Mouse (Mus musculus): ENCODE data around the gene Hmgb1. TPM values are rescaled to one million over a fixed set of nuclear protein-coding genes. Genes with fewer than 3 reads are reported as not detected.

Gene Hmgb1
- polyA plus RNA-seq (2015; fragmentation: Nextera tagmentation; extraction: Ambion mirVana), result 1,034 and 1,068 TPM in 2 replicates

DNA sequence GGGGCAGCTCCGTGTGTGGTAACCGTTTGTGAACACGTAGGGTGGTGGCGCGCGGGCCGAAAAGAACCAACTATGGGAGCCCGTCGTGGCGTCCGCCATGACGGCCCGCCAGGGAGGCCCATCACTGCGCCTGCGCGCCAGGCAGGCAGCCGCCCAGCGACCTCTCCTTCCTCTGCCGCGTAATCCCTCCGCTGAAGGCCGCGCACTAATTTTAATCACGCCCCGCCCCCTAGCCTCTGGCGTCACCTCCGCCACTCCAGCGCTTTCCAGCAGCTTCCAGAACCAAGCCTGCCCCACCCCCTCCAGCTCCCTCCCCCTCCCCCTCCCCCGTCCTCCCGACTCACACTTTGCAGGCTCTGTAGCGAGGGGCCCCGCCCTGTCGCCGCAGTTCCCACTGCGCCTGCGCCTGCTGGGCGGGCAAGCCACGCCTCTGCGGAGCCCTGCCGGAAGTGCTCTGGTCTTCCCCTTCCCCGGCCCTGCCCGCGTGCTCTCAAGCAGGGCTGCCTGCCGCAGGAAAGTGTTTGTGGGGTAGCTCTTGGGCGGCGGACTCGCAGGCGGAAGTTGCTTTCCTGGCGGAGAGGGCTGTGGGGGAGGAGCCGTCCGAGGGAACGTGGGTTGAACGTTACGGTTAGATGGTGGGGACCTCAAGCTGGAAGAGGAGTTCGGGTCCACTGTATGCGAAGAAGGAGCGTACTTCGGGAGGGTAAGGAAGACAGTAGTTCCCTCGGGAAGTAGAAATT lies at the start of gene Hmgb1, which contains the start of gene Uspl1:
Gene Hmgb1, minus strand, starts transcription at position 386 of the 740 bp plus-strand sequence.
Gene Uspl1, plus strand, starts transcription at position 247 of the 740 bp plus-strand sequence.
- under 1% methylated on average over 58 of the region's 59 CpGs for WGBS
- ATAC-seq (ENCODE audit: insufficient number of reproducible peaks, low FRiP score, low TSS enrichment, low read depth), result peak; percentile 98
- peaks cover 14% of the 10 kb centered on the region for H3K4me1 ChIP-seq
- H3K4me2 ChIP-seq (replicated peaks), result peak within 1 kb of the TSS; percentile 66
- H3K36me3 ChIP-seq, result peaks cover 5% of the 10 kb centered on the region
- H3K9me3 ChIP-seq (replicated peaks), result no peaks in the 10 kb centered on the region
- peak within 1 kb of the TSS; percentile 80 for H3K9ac ChIP-seq
- H3K27me3 ChIP-seq, result no peaks in the 10 kb centered on the region
- peak within 1 kb of the TSS; percentile 71 for H3K4me3 ChIP-seq (replicated peaks)
- peak within 1 kb of the TSS; percentile 99 for H3K27ac ChIP-seq (replicated peaks)

DNA sequence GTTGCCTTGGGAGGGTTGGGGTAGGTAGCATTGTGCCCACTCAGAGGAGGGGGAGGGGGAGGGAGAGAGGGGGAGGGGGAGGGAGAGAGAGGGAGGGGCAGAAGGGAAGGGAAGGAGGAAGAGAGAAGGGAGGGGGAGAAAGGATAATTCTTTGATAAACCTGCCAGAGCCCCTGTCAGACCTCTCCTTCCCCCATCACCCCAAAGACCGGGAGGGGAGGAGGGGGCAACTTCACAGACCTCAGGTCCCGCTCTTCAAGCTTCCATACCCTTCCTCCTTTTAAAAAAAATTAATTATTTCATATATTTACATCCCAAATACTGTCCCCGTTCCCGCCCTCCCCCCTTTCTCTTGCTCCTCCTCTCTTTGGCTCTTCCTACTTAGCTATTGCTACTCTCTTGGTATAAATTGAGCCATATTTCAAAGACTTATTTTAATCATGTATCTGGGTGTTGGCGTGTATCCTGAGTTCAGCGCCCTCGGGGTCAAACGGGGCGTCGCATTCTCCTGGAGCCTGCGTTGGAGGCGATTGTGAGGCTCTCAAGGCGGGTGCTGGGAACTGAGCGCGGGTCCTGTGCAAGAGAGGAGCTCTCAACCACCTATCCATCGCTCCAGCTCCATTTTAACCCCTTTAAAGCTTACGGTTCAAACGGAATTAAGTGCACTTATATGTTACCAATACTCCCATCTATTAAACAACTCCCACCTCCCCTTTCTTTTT lies 45.5 kb upstream of the Hmgb1 start:
- Histone ChIP-seq H3K27me3 (no peaks in the 10 kb centered on the region), H3K27ac (replicated peaks) (peak overlapping the region; percentile 92), H3K9me3 (replicated peaks) (no peaks in the 10 kb centered on the region), H3K9ac (no peak overlapping the region), H3K4me2 (replicated peaks) (peak overlapping the region; percentile 52), H3K4me3 (replicated peaks) (peak overlapping the region; percentile 55), H3K36me3 (no peaks in the 10 kb centered on the region), H3K4me1 (peaks cover 9% of the 10 kb centered on the region)
- no peak for ATAC-seq (ENCODE audit: insufficient number of reproducible peaks, low FRiP score, low TSS enrichment, low read depth)
- 68% methylated on average over 18 of the region's 18 CpGs for WGBS

DNA sequence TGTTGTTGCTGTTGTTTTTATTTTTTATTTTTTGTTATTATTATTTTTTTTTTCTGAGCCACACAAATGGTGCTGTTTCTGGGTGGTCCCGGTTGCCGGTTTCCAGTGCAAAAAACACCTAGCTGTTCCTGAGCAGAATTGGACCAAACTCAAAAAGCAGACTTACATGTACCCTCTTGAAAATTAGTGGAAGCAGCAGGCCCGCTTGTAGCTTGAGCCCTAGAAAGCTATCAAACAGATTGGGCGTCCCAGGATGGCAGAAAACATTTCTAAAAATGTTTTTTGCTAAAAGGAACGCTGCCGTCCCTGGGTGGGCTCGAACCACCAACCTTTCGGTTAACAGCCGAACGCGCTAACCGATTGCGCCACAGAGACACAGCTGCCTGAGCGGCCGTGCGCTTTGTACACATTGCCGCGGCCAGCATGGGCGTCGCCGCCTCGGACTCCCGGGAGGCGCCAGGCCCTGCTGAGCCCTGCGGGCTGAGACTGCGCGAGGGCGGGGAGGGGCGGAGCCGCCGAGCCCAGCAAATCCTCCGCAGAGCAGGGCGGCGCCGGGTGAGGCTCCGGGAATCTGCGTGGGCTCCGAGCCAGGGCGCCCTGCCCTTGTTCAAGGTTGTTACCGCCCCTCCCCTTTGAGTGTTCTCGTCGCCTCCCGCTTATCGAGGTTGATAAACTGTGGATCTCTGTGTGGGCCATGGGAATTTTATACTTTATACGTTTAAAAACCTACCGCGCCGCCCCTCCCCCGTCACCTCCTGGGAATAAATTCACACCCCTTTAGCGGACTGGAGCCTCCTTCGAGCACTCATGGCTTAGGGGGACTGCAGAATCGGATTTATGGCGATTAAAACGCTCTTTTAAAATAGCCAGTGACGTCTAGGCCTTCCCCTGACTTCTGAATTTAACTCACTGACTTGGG lies 44.7 kb upstream of the Hmgb1 start:
- ATAC-seq (ENCODE audit: insufficient number of reproducible peaks, low FRiP score, low TSS enrichment, low read depth), result peak; percentile 99
- WGBS, result 2% methylated on average over 55 of the region's 55 CpGs
- H3K27me3 ChIP-seq, result no peaks in the 10 kb centered on the region

DNA sequence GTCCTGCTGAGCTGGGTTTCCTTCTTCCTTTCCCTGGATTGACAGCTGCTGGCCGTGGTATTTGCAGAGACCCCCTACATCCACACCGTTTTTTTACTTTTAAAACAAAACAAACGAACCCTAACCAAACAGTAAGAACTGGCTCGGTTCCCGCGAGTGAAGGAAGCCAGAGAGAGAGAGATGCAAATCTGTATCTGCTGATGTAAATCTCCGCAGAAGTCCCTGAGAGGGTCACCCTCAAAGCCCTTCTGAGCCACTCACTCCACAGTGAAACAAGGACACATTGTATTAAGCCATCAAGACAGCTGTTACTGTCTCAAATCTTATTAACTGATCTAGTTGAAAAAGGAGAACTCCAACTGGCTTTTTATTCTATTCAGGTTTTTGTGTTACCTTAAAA lies 40.4 kb upstream of the Hmgb1 start:
- Histone ChIP-seq H3K4me3 (replicated peaks) (no peak overlapping the region), H3K4me1 (peaks cover 12% of the 10 kb centered on the region), H3K9ac (no peak overlapping the region), H3K9me3 (replicated peaks) (no peaks in the 10 kb centered on the region), H3K4me2 (replicated peaks) (peak overlapping the region; percentile 10; the same call in 1 of the 2 replicates), H3K36me3 (no peaks in the 10 kb centered on the region), H3K27ac (replicated peaks) (no peak overlapping the region), H3K27me3 (no peaks in the 10 kb centered on the region)
- 14% methylated on average over 7 of the region's 7 CpGs for WGBS
- ATAC-seq (ENCODE audit: insufficient number of reproducible peaks, low FRiP score, low TSS enrichment, low read depth), result no peak

More for the DNA sequence above, 44.7 kb upstream of the Hmgb1 start:
- Histone ChIP-seq H3K4me1 (peaks cover 12% of the 10 kb centered on the region), H3K36me3 (no peaks in the 10 kb centered on the region), H3K4me2 (replicated peaks) (peak overlapping the region; percentile 52), H3K9ac (peak overlapping the region; percentile 48), H3K4me3 (replicated peaks) (peak overlapping the region; percentile 55), H3K27ac (replicated peaks) (peak overlapping the region; percentile 92), H3K9me3 (replicated peaks) (no peaks in the 10 kb centered on the region)

DNA sequence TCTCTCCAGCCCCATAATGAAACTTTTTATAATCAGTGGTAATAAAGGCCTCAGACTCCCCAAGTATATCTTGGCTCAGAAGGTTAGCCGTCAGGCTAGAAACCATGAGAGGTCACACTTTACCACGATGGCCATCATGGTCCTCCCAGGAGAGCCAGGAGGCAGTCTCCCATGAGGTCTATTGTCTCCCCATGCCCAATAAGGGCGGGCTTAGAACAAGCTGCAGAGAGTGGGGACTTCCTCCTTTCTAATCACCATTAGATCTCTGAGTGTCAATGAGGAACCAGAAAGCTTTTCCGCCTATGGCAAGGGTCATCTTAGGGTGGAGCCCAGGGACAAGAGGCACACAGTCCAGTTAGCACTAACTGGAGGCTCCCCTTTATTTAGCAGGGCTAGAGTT lies 37.1 kb upstream of the Hmgb1 start:
- Histone ChIP-seq H3K4me2 (replicated peaks) (no peak overlapping the region), H3K9ac (no peak overlapping the region), H3K36me3 (peaks cover 6% of the 10 kb centered on the region), H3K27me3 (no peaks in the 10 kb centered on the region), H3K4me3 (replicated peaks) (no peak overlapping the region), H3K4me1 (peaks cover 12% of the 10 kb centered on the region), H3K9me3 (replicated peaks) (no peaks in the 10 kb centered on the region), H3K27ac (replicated peaks) (no peak overlapping the region)
- WGBS, result 85% methylated on average over 4 of the region's 4 CpGs
- ATAC-seq (ENCODE audit: insufficient number of reproducible peaks, low FRiP score, low TSS enrichment, low read depth), result no peak

DNA sequence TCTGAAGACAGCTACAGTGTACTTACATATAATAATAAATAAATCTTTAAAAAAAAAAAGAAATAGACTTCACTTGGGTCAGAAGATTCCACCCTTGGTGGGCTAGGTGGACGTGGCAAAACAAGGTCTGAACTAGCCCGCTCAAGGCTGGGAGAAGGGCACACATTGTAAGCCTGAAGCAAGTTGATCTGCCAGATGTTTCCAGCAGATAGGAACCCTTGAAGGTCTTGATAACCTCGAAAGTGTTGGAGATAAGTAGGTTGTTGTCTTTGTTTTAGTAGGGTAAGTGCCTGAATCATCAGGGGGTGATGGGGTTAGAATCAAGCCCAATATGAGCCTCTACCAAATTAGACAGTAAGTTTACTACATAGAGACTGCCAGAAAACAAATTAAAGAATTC lies 35.2 kb upstream of the Hmgb1 start:
- 0 out of 2 replicates have a peak, but pooled peaks cover 3% of the 10 kb centered on the region for H3K4me1 ChIP-seq
- no peaks in the 10 kb centered on the region for H3K27me3 ChIP-seq
- no peak overlapping the region for H3K4me3 ChIP-seq (replicated peaks)
- ATAC-seq (ENCODE audit: insufficient number of reproducible peaks, low FRiP score, low TSS enrichment, low read depth), result no peak
- H3K4me2 ChIP-seq (replicated peaks), result no peak overlapping the region
- H3K9me3 ChIP-seq (replicated peaks), result no peaks in the 10 kb centered on the region
- H3K27ac ChIP-seq (replicated peaks), result no peak overlapping the region
- no peak overlapping the region for H3K9ac ChIP-seq
- 80% methylated on average over 3 of the region's 3 CpGs for WGBS
- peaks cover 24% of the 10 kb centered on the region for H3K36me3 ChIP-seq

DNA sequence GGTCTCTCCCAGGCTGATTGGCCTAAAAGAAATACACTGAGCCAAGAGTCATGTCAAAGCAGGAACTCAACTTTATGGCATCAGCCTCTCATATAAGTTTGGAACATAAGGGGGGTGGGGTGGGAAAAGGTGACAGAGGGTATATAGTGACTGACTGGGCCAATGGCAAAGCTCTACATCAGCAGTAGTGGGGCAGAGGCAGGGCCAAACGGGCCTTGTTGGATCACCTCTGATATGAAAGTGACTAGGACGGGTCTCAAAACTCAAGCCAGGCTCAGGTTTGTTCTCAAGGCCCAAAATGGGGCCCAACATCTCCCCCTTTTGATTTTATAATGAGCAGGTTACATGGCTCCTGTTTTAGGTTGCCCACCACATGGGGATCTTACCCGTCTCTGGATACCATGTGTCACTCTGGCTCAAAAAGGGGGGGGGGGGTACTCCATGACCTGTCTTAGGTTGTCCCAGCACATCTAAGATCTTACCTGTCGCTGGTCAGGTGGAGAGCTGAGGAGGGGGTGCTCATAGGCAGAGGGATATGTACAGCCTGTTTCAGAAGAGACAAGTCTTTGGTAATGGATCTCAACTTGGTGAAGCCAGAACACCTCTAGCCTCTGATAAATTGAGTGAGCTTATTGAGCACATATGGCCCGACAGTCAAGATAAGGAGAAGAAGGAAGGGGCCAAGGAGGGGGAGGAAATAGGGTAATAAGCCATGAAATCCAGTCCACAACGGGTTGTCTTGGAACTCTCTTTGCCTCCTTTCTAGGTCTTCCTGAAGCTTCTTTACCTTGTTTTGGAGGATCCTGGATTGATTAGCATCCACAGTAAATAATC lies 33.5 kb upstream of the Hmgb1 start:
- no peak overlapping the region for H3K4me3 ChIP-seq (replicated peaks)
- H3K27ac ChIP-seq (replicated peaks), result no peak overlapping the region
- no peak overlapping the region for H3K4me2 ChIP-seq (replicated peaks)
- WGBS, result 76% methylated on average over 6 of the region's 6 CpGs
- H3K4me1 ChIP-seq, result no peaks in the 10 kb centered on the region
- no peaks in the 10 kb centered on the region for H3K27me3 ChIP-seq
- H3K36me3 ChIP-seq, result peaks cover 41% of the 10 kb centered on the region
- 0 out of 2 replicates have a peak, but pooled peaks have one; percentile 25 for ATAC-seq (ENCODE audit: insufficient number of reproducible peaks, low FRiP score, low TSS enrichment, low read depth)
- no peaks in the 10 kb centered on the region for H3K9me3 ChIP-seq (replicated peaks)
- no peak overlapping the region for H3K9ac ChIP-seq

DNA sequence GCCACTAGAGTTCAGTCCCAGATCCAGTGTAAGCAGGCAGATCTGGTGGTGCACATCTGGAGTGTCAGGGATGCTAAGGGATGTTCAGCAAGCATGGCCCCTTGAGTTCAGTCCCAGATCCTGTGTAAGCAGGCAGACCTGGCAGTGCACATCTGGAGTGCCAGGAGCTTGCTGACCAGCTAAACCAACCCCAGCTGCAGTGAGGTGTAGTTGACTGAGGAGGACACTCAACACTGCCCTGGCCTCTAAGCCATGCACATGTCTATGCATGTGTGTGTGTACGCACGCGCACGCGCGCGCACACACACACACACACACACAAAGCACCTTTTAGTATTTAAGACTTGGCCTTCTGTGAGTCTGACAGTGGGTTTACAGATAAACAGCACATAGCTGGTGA lies 31.3 kb upstream of the Hmgb1 start:
- H3K9ac ChIP-seq, result no peak overlapping the region
- 99% methylated on average over 7 of the region's 7 CpGs for WGBS
- no peak overlapping the region for H3K27ac ChIP-seq (replicated peaks)
- ATAC-seq (ENCODE audit: insufficient number of reproducible peaks, low FRiP score, low TSS enrichment, low read depth), result no peak
- H3K4me2 ChIP-seq (replicated peaks), result no peak overlapping the region
- peaks cover 54% of the 10 kb centered on the region for H3K36me3 ChIP-seq
- H3K9me3 ChIP-seq (replicated peaks), result no peaks in the 10 kb centered on the region
- no peaks in the 10 kb centered on the region for H3K27me3 ChIP-seq
- no peaks in the 10 kb centered on the region for H3K4me1 ChIP-seq
- H3K4me3 ChIP-seq (replicated peaks), result no peak overlapping the region

DNA sequence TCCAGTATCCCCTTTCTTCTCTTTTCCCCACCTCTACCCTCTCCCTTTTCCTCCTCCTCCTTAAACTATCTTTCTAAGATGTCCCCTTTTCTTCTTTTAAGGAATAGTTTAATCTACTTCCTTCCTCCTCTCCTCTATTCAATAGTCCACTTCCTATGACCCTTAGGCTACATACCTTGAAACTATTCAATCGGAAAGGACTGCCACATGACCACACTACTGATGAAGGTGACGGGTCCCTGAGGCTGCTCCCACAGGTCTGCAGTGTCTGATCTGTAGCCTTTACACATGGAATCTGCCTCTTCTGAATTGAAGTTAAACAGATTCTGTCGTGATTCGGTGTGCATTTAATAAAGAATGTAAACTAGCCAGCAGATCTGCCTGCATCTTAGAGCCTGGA lies 28.5 kb upstream of the Hmgb1 start:
- no peak overlapping the region for H3K4me3 ChIP-seq (replicated peaks)
- no peak overlapping the region for H3K27ac ChIP-seq (replicated peaks)
- H3K4me2 ChIP-seq (replicated peaks), result no peak overlapping the region
- H3K9ac ChIP-seq, result no peak overlapping the region
- WGBS, result 61% methylated on average over 4 of the region's 4 CpGs
- ATAC-seq (ENCODE audit: insufficient number of reproducible peaks, low FRiP score, low TSS enrichment, low read depth), result no peak
- H3K9me3 ChIP-seq (replicated peaks), result no peaks in the 10 kb centered on the region
- H3K36me3 ChIP-seq, result peaks cover 66% of the 10 kb centered on the region
- no peaks in the 10 kb centered on the region for H3K4me1 ChIP-seq
- H3K27me3 ChIP-seq, result no peaks in the 10 kb centered on the region

DNA sequence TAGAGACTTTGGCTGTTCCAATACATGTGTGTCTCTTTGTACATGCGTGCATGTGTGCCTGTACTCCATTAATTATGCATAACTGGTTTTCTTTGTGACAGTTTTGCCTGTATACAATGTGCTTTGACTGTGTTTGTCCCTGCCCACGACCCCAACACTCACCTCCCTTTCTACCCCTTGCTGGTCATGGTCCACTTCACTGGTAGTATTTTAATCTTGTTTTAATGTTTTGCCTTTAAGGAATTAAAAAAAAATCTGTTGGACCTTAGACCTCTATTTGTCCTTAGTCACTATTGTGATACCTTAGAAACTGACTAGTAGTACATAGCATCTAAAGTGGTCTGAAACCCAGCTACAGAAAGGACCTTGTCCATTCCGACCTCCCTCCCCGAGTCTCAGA lies 26.8 kb upstream of the Hmgb1 start:
- no peaks in the 10 kb centered on the region for H3K9me3 ChIP-seq (replicated peaks)
- no peak for ATAC-seq (ENCODE audit: insufficient number of reproducible peaks, low FRiP score, low TSS enrichment, low read depth)
- no peak overlapping the region for H3K27ac ChIP-seq (replicated peaks)
- H3K4me3 ChIP-seq (replicated peaks), result no peak overlapping the region
- no peak overlapping the region for H3K9ac ChIP-seq
- no peak overlapping the region for H3K4me2 ChIP-seq (replicated peaks)
- WGBS, result 90% methylated on average over 4 of the region's 4 CpGs
- no peaks in the 10 kb centered on the region for H3K4me1 ChIP-seq
- peaks cover 65% of the 10 kb centered on the region for H3K36me3 ChIP-seq
- no peaks in the 10 kb centered on the region for H3K27me3 ChIP-seq
